Mouse (Mus musculus) adrenal gland (tissue): ENCODE measurements around the gene Tmem245.

Experiments used
- intact Hi-C: fragments of 180-260 bp; cut with DNase I; formaldehyde crosslinking; loops from one replicate; pipeline ENCODE4 v1.15.1; 2025
- microRNA-seq, 2 experiments: library from miRNA; unstranded; fragments of <30 nt; microRNA quantifications; one replicate each; pipeline ENCODE4; 2019

The Tmem245 gene

DNA sequence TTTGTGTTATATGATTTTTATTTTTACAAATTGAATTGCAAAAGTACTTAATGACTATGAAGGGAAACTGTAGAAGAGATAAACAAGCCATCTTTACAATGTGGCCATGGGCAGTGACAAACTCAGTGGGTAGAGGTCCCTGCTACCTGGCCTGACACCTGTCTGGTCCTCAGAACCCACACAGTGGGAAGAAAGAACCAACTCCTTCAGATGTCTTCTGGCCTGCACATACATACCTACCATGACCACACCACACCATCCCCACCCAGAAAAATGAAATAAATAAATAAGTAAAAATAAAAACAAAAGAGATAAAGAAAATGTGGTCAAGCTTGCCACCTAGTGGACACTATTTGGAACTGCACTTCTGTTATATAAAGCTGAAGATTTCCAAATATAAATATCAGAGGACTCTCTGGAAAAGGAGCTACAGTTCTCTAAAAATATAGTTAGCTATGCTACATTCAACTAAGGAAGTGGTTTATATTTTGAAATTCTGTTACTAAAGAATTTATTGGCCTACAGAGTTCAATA, 127.2 kb downstream of the Tmem245 start:
- intact Hi-C loops, result no loop called here

Small RNAs within 50 kb of the gene (microRNA-seq; reads per million reads assigned to microRNA genes)
- 42.6 to 48.6 reads per million in 2 experiments for gene Mir32
